Mouse (Mus musculus) neutrophil, adult 59 days (primary cell): Measurements from ENCODE around the gene Akap1. TPM values are rescaled to one million over a fixed set of nuclear protein-coding genes. Genes with fewer than 3 reads are reported as not detected.

ENCODE experiments used
- total RNA-seq, 2 experiments: library from RNA; stranded (reverse); gene quantifications; 1 replicate in 1 of 2; 2 replicates in 1 of 2; pipeline ENCODE4 v1.2.4; 2023

Akap1 gene
- 1 to 10 TPM; 2.9 to 3.7 TPM for total RNA-seq

GRCm38 (mm10) chr11:88864458-88865197, at the start of gene Akap1:
Gene Akap1 (minus strand): TSS chr11:88864586.

Other genes starting within 250 kb of the Akap1 start
- 10 to 100 TPM; 13.1 to 16.3 TPM for gene Msi2, start 146.1 kb downstream of the Akap1 start, total RNA-seq
- gene Scpep1, start 90.9 kb upstream of the Akap1 start, total RNA-seq: 10 to 100 TPM; 35.2 to 50.1 TPM
- gene Elobl, start 102.3 kb upstream of the Akap1 start, total RNA-seq: not detected
- gene Coil, start 105.7 kb upstream of the Akap1 start, total RNA-seq: 1 to 10 TPM; 3.8 to 5.9 TPM
- gene Trim25, start 134.8 kb upstream of the Akap1 start, total RNA-seq: 10 to 100 TPM; 65.3 to 71.4 TPM
- 1 to 10 TPM; 1.3 to 1.5 TPM for gene Dgke, start 202.3 kb upstream of the Akap1 start, total RNA-seq
- gene Gm525, start 209.3 kb upstream of the Akap1 start, total RNA-seq: not detected